Mouse (Mus musculus) cortical plate, adult 2 months (tissue): Measurements from ENCODE around the gene Ninj2.

ENCODE experiments used
- CTCF ChIP-seq: fragments of 200-500 bp; IDR thresholded peaks from 2 replicates; pipeline ENCODE4 v1.5.1; 2011; ENCODE audit warnings: mild to moderate bottlenecking, control low read depth, low read length; ENCODE audit not compliant: insufficient read depth; ENCODE audit errors: extremely low read depth
- POLR2A ChIP-seq: fragments of 200-500 bp; IDR thresholded peaks from 2 replicates; pipeline ENCODE4 v1.6.1; 2011; ENCODE audit warnings: mild to moderate bottlenecking, low read length, control low read depth; ENCODE audit not compliant: insufficient read depth; ENCODE audit errors: extremely low read depth

GRCm38 (mm10) chr6:120085832-120086231, 7.3 kb upstream of the Ninj2 start:
- TF ChIP-seq POLR2A (no peak), CTCF (no peak)
